Mouse (Mus musculus): Measurements from ENCODE around the gene Mrvi1. TPM values are rescaled to one million over a fixed set of nuclear protein-coding genes. Genes with fewer than 3 reads are reported as not detected.

Gene Mrvi1
- total RNA-seq (2021) = 1 to 10 TPM; 1.5 TPM

GRCm38 (mm10) chr7:110982053-110982705 lies at the start of gene Mrvi1:
TSS of gene Mrvi1 (minus strand) at chr7:110982461.
- peak; percentile 49 for DNase-seq
- intact Hi-C loops (cut with DNase I) = no loop called here

GRCm38 (mm10) chr7:111029046-111029553 lies 46.8 kb upstream of the Mrvi1 start:
- intact Hi-C loops (cut with DNase I) = no loop called here
- DNase-seq = peak; percentile 29

- intact Hi-C loops (cut with DNase I) = no loop called here
Observed at GRCm38 (mm10) chr7:111028281-111029045, 46.2 kb upstream of the Mrvi1 start, which contains the start of gene Ctr9. TSS of gene Ctr9 (plus strand) at chr7:111028951.

GRCm38 (mm10) chr7:111024912-111025311 lies 42.7 kb upstream of the Mrvi1 start:
- DNase-seq = no peak
- intact Hi-C loops (cut with DNase I) = no loop called here

More at GRCm38 (mm10) chr7:111028281-111029045, 46.2 kb upstream of the Mrvi1 start, which contains the start of gene Ctr9:
- peak; percentile 94 for DNase-seq

- intact Hi-C loops (cut with DNase I) = no loop called here
- no peak for DNase-seq
Observed at GRCm38 (mm10) chr7:111024068-111024594, 41.9 kb upstream of the Mrvi1 start.

GRCm38 (mm10) chr7:111020814-111021213 lies 38.6 kb upstream of the Mrvi1 start:
- intact Hi-C loops (cut with DNase I) = no loop called here
- DNase-seq = no peak

- DNase-seq = no peak
- intact Hi-C loops (cut with DNase I) = loop anchor here (5.0 to 10.0 kb wide), 3 partner anchors 200 to 732 kb away; no protein-coding TSS in a partner anchor
Observed at GRCm38 (mm10) chr7:111016921-111017320, 34.7 kb upstream of the Mrvi1 start.

- no peak for DNase-seq
- intact Hi-C loops (cut with DNase I) = loop anchor here (5.0 to 10.0 kb wide), 3 partner anchors 198 to 731 kb away; no protein-coding TSS in a partner anchor
Observed at GRCm38 (mm10) chr7:111015731-111016130, 33.5 kb upstream of the Mrvi1 start.

- intact Hi-C loops (cut with DNase I) = loop anchor here (5.0 to 10.0 kb wide), 3 partner anchors 198 to 730 kb away; no protein-coding TSS in a partner anchor
- DNase-seq = peak; percentile 93
Observed at GRCm38 (mm10) chr7:111014893-111015292, 32.6 kb upstream of the Mrvi1 start.

- intact Hi-C loops (cut with DNase I) = loop anchor here (10.0 kb wide), 1 partner anchor 729 kb away; no protein-coding TSS in a partner anchor
- no peak for DNase-seq
Observed at GRCm38 (mm10) chr7:111014039-111014605, 31.9 kb upstream of the Mrvi1 start.

- intact Hi-C loops (cut with DNase I) = no loop called here
- no peak for DNase-seq
Observed at GRCm38 (mm10) chr7:111004136-111004840, 22.0 kb upstream of the Mrvi1 start.

GRCm38 (mm10) chr7:110998887-110999827 lies 16.9 kb upstream of the Mrvi1 start:
- intact Hi-C loops (cut with DNase I) = no loop called here
- no peak for DNase-seq

- no peak for DNase-seq
- intact Hi-C loops (cut with DNase I) = no loop called here
Observed at GRCm38 (mm10) chr7:110991221-110991494, 8.9 kb upstream of the Mrvi1 start.

GRCm38 (mm10) chr7:110990356-110991220 lies 8.3 kb upstream of the Mrvi1 start:
- intact Hi-C loops (cut with DNase I) = no loop called here
- DNase-seq = no peak

- intact Hi-C loops (cut with DNase I) = no loop called here
Observed at GRCm38 (mm10) chr7:110989286-110989879, 7.1 kb upstream of the Mrvi1 start.

GRCm38 (mm10) chr7:110988081-110988480 lies 5.8 kb upstream of the Mrvi1 start:
- no peak for DNase-seq
- intact Hi-C loops (cut with DNase I) = no loop called here

More at GRCm38 (mm10) chr7:110989286-110989879, 7.1 kb upstream of the Mrvi1 start:
- DNase-seq = no peak

- intact Hi-C loops (cut with DNase I) = no loop called here
- DNase-seq = no peak
Observed at GRCm38 (mm10) chr7:110985581-110986265, 3.5 kb upstream of the Mrvi1 start.

Measured in left cerebral cortex, postnatal 4 days (tissue).